Mouse (Mus musculus): ENCODE measurements around the gene Ctps. TPM values are rescaled to one million over a fixed set of nuclear protein-coding genes. Genes with fewer than 3 reads are reported as not detected.

Ctps gene
- polyA plus RNA-seq (2017; shearing (Covaris generic)) = 21.1 TPM

DNA sequence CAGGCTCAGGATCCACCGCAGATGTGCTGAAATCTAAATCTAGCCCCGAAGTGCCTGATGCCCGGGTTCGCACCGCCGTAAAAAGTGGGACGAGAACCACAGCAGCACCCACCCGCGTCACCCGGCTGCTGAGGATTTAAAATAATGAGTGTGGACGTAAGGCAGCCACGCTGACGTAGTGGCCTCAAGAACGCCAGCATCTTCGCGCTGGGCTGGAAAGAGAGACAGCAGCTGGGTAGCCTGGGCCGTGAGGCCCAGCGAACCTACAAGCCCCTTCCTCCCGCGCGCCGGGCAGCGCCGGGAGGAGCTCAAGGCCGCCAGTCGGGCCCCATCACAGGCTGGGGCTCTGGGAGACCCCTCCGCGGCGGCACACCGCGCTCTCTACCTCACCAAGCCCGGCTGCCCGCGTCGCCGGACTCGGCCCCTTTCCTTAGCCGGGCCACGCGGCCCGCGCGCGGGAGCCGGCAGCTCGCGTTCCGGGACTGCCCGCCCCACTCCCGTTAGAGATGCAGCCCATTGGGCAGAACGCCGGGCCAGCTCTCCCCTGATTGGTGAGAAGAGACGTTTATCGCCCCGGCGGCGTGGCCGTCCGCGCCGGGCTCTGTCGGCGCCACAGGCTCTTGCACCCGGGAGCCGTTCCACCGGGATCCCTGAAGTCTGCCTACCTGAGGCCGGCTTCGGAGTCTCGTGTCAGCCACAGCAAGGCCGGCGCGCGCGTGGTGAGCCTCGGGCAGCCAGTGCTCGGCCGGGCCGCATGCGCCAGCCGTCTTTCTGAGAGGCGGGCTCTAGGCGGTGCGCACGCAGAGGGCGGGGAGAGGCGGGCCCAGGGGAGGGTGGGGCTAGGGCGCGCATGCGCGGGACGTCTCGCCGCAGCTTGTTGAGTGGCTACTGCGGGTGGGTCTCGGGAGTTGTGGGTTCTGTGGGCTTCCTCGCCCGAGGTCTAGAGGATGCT lies at the start of gene Ctps:
Gene Ctps, minus strand, starts transcription at position 791 of the 952 bp plus-strand sequence.

DNA sequence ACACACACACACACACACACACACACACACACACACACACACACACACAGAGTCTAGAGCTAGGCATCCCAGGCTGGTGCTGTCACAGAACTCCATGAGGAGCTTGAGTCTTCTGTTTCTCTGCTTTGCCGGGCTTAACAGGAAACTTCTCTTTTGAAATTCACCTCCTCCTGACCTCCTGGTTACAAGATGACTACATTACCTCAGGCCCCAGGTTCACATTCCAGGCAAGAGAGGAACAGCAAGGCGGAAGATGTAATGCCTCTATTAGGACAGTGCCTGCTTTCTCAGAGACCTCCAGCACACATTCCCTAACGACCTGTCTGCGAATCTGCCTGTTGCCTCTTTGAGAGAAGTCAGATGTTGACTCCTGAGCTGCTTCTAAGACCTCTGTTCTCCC lies 18.4 kb upstream of the Ctps start, which contains the start of gene Gm8439:
Gene Gm8439, plus strand, starts transcription at position 301 of the 400 bp plus-strand sequence.

GRCm38 (mm10) chr4:120531986-120532385 lies 38.1 kb downstream of the Ctps start, which contains the start of gene Slfnl1:
Gene Slfnl1 (plus strand): TSS chr4:120532231.

Other genes starting within 250 kb of the Ctps start
- gene Scmh1, start 165.0 kb downstream of the Ctps start, polyA plus RNA-seq (2017; shearing (Covaris generic)) = 17.5 TPM
- not detected for gene Slfnl1, start 38.0 kb downstream of the Ctps start, polyA plus RNA-seq (2017; shearing (Covaris generic))
- not detected for gene Gm8439, start 18.5 kb upstream of the Ctps start, polyA plus RNA-seq (2017; shearing (Covaris generic))
- 0.30 TPM for gene Cited4, start 96.3 kb upstream of the Ctps start, polyA plus RNA-seq (2017; shearing (Covaris generic))
- 0.16 TPM for gene Kcnq4, start 178.3 kb upstream of the Ctps start, polyA plus RNA-seq (2017; shearing (Covaris generic))